Mouse (Mus musculus): ENCODE measurements around the gene Zfyve9.

DNA sequence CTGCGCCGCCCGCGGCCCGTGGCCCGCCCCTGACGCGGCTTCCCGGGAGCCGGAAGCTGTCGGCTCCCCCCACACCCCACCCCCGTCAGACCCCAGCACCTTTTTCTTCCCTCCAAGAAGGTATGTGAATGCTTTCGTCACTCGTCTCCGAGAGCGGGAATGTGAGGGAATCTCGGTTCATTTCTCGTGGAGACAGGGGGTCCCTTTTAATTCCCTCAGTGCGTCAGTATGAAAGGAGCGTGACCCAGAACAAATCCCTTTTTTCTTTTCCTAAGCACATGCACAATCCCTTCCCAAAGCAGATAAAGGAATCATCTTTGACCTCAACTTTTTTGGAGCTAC is 237 bp upstream of the Zfyve9 start:
- TF ChIP-seq CTCF (IDR thresholded peaks at IDR 0.05; ENCODE audit: low read depth): no peak
- TF ChIP-seq EP300 (IDR thresholded peaks at IDR 0.05; ENCODE audit: low read depth): no peak

Measured in liver, postnatal 0 days (tissue).